ENCODE assay signal across 15 mouse cellular contexts in genomic region chr10:82774841-82775240, GRCm38 (mm10). TPM values are rescaled to one million over a fixed set of nuclear protein-coding genes. Genes with fewer than 3 reads are reported as not detected.
A peak's percentile ranks its signal among the peaks of the same experiment; 100 is the strongest.
DNase-seq lines count a peak whose midpoint lies in the region.
"Had no signal": no experiment of that assay in that cellular context is flagged by ENCODE, and none has a peak within 500 bp of the region (broad histone marks: within the 10 kb centered on the region; RNA-seq: fewer than 3 reads in every experiment).

No protein-coding gene starts in this region.

- intact Hi-C loops in gastrocnemius, postnatal 36 days (cut with DNase I), result no loop called here

- DNase-seq in gastrocnemius, adult 18-20 months (ENCODE audit: low spot score), result peak; percentile 59
- DNase-seq in gastrocnemius, postnatal 4 days (ENCODE audit: low spot score in 2 of 2), result no peak
- DNase-seq in gastrocnemius, postnatal 25 days, result peak; percentile 44
- DNase-seq in gastrocnemius, postnatal 36 days, result no peak
- DNase-seq in skeletal muscle tissue, adult 2 months (ENCODE audit: low read depth, low spot score), result peak; percentile 83
- DNase-seq: adrenal gland, postnatal 10 days; adrenal gland, postnatal 25 days; B cell, adult 2 months; cerebellum, adult 11 months; cerebellum, adult 18-20 months; cerebellum, adult 8-10 months; cerebellum, adult 9-11 months; cerebellum, postnatal 14 days; cerebellum, postnatal 36 days; embryo, embryonic 11 days had no signal

RNA-seq across cellular contexts. Expression of gene Nfyb, which starts 10.9 kb away (rescaled TPM):
- 10 to 100 TPM; 34.2 to 37.9 TPM for total RNA-seq in gastrocnemius, adult 18-20 months (2021)
- 10 to 100 TPM; 28.6 to 31.6 TPM for total RNA-seq in gastrocnemius, postnatal 4 days (2021)
- total RNA-seq in gastrocnemius, postnatal 25 days (2021), result 10 to 100 TPM; 24.9 to 33.2 TPM
- 10 to 100 TPM; 31.7 to 38.2 TPM for total RNA-seq in gastrocnemius, postnatal 36 days (2021)

RNA-seq across cellular contexts. Expression of gene Txnrd1, which starts 58.9 kb away (rescaled TPM):
- 10 to 100 TPM; 52.6 to 65.1 TPM for total RNA-seq in gastrocnemius, adult 18-20 months (2021)
- total RNA-seq in gastrocnemius, postnatal 4 days (2021), result 10 to 100 TPM; 42.2 to 43.2 TPM
- 10 to 100 TPM; 48.6 to 49.7 TPM for total RNA-seq in gastrocnemius, postnatal 25 days (2021)
- total RNA-seq in gastrocnemius, postnatal 36 days (2021), result 10 to 100 TPM; 44.4 to 46.8 TPM

Comparison
In these comparisons a context has a peak if more than half of its experiments do, and no peak if none do; other contexts are left out.
1. DNase-seq: peak in gastrocnemius, adult 18-20 months (single experiment), gastrocnemius, postnatal 25 days (single experiment) and skeletal muscle tissue, adult 2 months (single experiment); none in gastrocnemius, postnatal 4 days (0 of 2) and gastrocnemius, postnatal 36 days (0 of 2).